Mouse (Mus musculus) brain, embryonic 14.5 days (tissue): ENCODE measurements at regions not wholly inside any gene's neighbourhood (a gene's known extent, or its start where the extent isn't known, plus 50 kb on each side); places are given as distances from the start of the nearest gene placed in this dataset.

ENCODE experiments used
- CTCF ChIP-seq: fragments of 200-500 bp; IDR thresholded peaks from 2 replicates; pipeline ENCODE4 v1.5.1; 2012; ENCODE audit warnings: inconsistent platforms, mild to moderate bottlenecking, moderate library complexity, borderline replicate concordance; ENCODE audit not compliant: insufficient read depth, insufficient read length; ENCODE audit errors: extremely low read depth
- POLR2A ChIP-seq: fragments of 200-500 bp; IDR thresholded peaks from 2 replicates; pipeline ENCODE4 v1.6.1; 2012; ENCODE audit warnings: mild to moderate bottlenecking, inconsistent platforms, borderline replicate concordance; ENCODE audit not compliant: poor library complexity, insufficient read depth, insufficient read length, severe bottlenecking; ENCODE audit errors: extremely low read depth

- TF ChIP-seq POLR2A: no peak
- TF ChIP-seq CTCF: no peak
Measured at GRCm38 (mm10) chr5:134800481-134800880, 53.4 kb upstream of the Eln start.
